Mouse (Mus musculus): ENCODE data around the gene Macrod1.
A peak's percentile ranks its signal among the peaks of the same experiment; 100 is the strongest.
"Not testable (repeated sequence)": the region's sequence is repeated elsewhere in the genome, so short reads cannot be mapped to it uniquely, and the experiment has no call there.

Macrod1 gene

DNA sequence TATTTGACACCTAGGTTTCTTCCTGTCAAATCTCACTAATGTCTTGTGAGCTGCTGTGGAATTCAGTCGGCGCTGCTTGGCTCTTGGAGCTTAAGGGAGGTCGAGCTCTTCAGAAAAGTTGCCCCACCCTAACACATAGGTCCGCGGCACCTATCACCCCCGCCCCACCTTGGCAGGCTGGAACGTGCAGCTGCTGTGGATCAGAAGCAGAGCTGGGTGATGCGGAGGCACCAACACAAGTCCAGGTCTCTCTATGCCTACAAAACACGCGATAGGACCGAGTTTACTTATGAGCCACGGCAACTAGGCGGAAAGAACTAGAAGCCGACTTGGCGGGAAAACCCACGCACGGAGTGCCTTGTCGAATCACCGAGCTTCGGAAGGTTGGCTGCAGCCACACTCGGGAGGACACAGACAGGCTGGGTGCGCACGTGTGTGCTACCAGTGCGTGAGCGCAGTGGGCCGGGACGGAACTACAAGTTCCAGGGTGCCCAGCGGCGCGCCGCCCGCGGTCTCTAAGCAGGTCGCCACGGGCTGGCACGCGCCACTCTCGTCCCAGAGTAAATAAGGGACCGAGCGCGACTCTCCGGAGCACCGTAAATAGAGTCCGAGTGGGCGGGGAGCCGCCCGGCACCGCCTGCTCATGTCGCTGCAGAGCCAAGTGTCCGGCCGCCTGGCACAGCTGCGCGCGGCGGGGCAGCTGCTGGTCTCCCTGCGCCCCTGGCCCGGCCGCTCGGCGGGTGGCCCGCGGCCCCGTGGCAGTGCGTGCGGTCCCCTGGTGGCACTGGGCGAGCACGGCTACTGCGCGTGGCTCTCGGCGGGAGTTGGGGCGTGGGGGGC, at the start of gene Macrod1:
Macrod1 (plus strand) TSS at position 563 of the 840 bp plus-strand sequence.
- peak; percentile 76 for DNase-seq (ENCODE audit: low read depth, low spot score)

DNA sequence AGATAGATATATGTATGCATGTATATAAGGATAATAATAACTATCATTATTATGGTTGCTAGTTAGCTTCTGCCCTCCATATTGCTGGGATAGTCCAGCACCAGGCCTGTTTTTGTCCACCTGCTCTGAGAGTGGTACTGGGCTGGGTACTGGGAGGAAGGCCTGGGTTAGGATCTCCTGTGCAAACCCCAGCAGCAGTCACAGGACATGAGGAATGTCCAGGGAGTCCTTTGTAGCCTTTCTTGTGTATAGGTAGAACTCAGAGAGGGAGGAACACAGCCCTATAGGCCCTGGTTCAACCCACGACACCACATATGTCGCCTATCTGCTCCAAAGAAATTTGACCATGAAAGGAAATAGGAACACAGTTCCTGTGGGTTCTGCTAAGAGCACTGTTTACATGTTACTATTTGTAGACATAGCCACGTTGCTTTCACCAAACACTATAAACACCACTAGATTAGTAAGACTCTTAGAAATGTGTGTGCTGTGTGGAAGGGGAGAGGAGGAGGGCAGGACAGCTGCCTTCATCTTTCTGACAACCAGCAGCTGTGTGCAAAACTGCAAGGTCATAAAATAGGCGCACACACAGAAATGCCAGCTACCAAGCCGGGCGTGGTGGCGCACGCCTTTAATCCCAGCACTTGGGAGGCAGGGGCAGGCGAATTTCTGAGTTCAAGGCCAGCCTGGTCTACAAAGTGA, 49.6 kb upstream of the Macrod1 start:
- DNase-seq (ENCODE audit: low read depth, low spot score), result no peak

DNA sequence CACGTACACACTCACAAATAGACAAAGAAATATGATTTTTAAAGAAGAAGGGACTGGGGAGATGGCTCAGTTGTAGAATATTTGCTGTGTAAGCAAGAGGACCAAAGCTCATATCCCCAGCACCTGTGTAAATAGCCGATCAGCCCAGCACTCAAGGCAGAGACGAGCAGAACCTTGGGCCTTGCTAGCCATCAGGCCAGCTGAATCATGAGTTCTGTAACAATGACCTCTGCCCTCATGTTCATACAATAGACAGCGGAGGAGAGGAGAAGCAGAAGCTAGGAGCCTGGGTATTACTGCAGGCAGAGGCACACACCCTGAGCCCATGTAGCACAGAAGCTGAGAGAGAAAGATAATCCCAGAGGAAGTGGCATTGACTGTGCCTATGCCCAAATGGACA, 44.2 kb upstream of the Macrod1 start:
- DNase-seq (ENCODE audit: low read depth, low spot score), result no peak

DNA sequence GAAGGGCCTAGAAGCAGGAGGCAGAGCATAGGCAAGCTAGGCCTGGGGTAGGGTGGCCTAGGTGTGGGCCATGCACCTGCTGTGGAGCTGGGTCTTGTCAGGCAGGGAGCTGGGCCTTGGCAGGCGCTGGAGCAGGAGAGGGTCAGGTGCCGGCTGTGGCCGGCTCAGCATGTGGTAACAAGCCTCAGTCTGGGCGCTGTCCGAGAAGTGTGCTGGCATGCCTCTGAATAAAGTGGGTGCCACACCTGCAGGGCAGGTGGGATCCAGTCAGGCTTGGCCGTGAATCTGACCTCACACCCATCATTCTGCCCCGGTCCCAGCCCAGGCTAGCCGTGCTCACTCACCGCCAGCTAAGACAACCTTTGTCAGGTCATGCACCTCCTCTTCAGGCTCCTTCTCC, 42.6 kb upstream of the Macrod1 start:
- no peak for DNase-seq (ENCODE audit: low read depth, low spot score)

DNA sequence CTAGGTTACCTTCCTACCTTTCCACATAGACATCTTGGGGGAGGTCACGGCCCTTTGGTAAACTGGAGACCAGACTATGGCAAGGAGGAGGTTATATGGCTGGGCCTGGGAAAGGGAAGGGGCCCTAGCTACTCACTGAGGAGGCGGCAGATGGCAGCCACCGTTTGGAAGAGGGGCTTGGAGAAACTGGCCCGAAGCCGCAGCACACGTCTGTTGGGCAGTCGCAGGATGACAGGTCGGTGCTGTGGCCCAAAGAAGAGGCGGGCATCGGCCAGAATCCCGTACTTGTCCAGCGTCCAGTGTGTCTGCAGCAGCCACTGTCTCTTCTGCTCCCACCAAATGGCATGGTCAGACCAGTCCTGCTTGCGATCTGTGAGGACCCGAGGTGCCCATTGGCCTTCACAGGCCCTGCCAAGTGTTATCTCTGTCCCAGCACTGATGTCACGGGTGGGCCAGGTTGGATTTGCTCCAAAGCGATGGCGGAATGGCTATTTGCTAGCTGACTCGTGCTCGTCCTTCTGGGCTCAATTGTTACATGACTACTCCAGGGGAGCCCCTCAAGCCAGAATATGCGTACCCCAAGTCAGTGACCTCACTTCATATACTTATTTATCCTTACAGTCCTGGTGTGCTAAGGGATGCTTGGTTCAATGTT, 42.0 kb upstream of the Macrod1 start:
- no peak for DNase-seq (ENCODE audit: low read depth, low spot score)

DNA sequence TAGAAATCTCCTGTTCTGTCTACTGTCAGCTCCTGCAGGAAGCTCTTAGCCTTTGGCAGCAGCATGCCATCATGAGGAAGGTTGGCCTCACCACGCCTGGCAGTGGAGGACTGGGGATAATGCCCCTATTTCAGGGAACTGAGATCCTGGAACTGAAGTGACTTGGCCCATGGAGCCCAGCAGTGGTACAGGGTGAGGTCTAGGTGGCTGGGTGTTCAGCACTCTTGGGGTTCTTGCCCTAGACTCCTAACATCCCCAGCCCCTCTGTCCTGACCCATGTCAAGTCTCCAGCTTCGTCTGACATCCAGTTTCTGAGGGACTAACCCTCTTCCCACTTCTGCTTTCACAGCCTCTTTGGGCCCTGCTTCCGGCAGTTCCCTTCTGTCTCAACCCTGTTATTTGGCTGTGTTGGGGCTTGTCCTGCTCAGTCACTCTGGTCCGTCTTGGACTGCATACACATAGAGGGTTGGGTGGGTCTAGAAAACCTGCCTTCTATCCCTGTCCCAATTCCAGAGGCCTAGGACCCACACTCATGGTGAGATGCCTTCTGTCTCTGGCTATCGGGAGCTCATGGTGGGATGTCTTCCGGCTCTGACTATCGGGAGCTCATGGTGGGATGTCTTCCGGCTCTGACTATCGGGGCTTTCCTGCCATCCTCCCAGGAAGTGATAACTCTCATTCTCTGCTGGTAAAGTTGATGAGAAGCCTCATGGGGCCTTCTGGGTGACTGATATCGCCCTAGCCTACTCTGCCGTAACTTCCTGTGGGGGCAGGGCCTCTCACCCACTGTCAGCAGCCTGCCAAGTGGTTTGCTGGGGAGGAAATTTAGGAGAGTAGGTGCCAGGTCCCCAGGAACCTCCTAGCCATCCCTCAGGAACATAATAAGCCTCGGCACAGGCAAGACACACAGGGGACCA, 38.8 kb upstream of the Macrod1 start:
- no peak for DNase-seq (ENCODE audit: low read depth, low spot score)

DNA sequence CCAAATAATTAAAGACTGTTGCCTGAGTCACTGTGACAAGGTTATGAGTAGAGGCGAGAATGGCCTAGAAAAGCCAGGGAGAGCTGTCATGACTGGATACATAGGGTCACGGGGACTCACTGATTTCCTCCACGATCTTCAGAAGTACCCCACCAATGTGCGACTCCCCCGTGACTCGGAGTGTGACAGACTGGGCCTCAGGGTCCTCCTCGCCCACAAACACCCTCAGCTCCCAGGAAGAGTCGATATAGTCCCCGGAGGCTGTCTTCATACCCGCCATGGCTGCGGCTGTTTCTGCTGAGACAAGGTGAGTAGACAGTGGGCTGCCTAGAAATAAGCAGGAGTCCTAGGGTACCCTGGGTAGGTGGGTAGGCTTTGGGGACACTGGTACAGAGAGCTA, 38.1 kb upstream of the Macrod1 start:
- no peak for DNase-seq (ENCODE audit: low read depth, low spot score)

DNA sequence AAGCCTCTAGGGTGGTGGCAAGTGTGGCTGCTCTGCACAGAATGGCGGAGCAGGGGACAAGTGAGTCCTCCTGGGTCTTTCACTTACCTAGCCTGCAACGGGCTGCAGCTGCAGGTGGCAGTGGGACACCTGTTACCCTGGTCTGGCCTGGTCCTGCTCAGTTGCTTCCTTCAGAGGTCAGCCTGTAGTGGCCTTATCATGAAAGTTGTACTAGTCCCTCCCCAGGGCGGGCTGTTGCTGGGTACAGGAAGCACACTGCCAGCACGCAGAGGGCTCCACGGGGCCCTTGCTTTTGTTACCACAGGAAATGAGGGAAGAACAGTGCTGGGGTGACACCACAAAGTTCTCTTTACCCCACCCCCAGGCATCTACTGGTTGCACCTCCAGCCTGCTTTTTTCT, 37.4 kb upstream of the Macrod1 start, which contains the start of gene Fermt3:
Fermt3 (minus strand) TSS at position 279 of the 400 bp plus-strand sequence.
- DNase-seq (ENCODE audit: low read depth, low spot score), result peak; percentile 18

DNA sequence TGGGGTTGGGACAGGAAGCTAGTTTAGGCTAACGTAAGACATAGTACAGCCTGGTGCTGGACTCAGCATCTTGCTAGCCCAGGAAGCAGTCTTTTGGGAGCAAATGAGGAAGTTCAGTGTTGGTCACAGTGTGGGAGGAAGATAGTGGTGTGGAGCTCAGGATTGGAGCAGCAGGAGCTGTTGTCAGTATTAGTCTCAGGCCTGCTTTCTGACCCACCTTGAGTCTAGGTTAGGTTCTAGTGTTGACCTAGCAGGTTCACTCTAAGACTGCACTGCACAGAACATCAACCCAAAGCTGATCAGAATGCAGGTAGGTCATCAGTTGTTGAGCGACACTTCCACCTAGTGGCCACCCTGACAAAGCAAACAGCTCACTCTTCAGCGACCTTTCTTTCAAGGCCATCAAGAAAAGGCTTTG, 36.4 kb upstream of the Macrod1 start:
- peak; percentile 13 for DNase-seq (ENCODE audit: low read depth, low spot score)

DNA sequence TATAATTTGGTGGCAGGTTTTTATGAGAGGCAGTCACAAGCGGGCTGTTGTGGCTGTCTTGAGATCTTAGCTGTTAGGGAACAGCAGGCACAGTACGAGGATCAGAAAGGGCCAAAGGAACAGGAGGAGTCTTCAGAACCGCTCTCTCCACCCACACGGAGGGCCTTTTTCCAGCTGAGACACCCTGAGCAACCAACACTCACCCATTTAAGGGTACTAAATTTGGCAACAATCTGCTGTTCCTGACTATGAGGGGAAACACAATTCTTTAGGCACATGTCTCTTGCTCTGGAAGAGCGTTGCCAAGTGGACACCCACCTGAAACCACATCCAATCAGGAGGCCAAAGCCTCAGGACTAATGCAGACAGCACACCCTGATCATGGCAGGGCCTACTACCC, 27.1 kb upstream of the Macrod1 start:
- peak; percentile 85 for DNase-seq (ENCODE audit: low read depth, low spot score)

DNA sequence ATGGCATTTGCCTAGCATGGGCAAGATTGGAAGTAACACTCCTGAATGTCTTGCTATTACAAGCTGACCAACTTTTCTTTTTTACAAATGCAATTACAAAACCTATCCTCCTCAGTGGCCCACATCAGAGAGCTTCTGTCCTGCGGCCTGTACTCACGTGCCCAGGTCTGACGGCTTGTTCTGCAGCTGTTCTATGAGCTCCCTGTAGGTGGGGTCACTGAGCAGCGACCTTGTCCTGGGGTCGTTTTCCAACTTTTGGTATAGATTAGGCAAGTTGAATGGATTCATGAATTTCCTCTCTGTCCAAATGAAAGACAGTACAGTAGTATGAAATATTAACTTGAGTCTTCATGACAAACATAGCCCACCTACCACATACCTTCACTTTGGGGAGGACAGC, 22.6 kb upstream of the Macrod1 start:
- DNase-seq (ENCODE audit: low read depth, low spot score), result no peak

DNA sequence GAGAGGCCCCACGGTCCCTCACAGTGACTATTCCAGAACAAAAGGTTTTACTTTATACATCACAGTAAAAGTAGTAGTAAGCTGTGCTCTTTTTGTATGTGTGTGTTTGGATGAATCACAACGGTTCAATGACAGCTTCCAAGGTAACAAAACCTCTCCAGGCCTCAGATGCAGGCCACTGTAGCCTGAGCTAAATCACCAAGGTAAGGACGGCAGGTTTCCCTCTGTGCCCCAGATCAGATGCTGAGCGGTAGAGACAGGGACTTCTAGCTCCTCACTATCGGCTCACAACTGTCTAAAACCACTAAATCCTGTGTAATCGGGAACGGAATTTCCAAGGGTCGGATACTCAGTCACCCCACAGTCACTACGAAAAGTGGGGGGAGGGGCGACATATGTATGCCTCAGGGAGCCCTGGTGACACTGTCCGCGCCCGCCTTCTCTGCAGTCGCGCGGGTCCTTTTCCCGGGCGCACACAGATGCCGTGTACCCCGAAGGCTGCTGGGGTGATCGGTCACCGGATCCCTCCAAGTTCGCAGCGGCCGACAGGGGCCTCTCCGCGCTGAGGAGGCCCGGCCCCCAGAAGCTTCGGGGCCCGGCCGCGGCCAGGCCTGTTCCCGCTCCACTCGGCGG, 17.4 kb upstream of the Macrod1 start:
- no peak for DNase-seq (ENCODE audit: low read depth, low spot score)

DNA sequence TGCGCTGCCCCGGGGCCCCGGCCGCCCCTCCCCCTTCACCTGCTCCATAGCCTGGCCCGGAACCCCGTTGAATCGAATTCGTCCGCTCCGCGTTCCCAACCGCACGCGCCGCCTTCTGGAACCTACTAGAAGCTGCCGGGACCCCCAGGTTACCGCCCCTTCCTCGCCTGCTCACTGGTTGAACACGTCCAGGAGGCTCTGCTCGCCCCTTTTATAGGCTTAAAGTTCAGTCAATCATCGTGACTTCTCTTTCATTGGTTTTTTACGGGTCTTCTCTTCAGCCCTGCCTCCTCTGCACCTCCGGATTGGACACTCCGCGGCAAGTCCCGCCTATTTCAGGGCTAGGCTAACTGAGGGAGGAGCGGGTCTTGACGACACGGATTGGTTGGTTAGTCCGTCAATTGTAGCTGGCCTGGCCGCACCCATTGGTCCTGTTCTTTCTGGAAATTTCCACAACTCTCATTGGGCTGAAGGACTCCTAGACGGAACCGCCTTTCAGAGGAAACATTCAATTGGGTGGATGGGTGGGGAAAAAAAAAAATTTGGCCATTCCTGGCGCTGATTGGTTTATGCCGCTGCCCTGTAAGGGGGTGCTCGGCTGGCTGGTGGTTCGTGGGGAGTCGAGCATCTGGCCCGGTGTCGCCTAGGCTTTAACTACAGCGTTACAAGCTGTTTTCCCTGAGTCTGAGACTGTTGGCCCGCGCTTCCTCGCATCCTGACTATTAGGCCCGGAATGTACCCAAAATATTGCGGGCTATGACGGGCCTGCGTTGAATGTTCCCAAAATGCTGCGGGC, 16.6 kb upstream of the Macrod1 start, which contains the start of gene Stip1:
Stip1 (minus strand) TSS at position 127 of the 796 bp plus-strand sequence.
- peak; percentile 100 for DNase-seq (ENCODE audit: low read depth, low spot score)

DNA sequence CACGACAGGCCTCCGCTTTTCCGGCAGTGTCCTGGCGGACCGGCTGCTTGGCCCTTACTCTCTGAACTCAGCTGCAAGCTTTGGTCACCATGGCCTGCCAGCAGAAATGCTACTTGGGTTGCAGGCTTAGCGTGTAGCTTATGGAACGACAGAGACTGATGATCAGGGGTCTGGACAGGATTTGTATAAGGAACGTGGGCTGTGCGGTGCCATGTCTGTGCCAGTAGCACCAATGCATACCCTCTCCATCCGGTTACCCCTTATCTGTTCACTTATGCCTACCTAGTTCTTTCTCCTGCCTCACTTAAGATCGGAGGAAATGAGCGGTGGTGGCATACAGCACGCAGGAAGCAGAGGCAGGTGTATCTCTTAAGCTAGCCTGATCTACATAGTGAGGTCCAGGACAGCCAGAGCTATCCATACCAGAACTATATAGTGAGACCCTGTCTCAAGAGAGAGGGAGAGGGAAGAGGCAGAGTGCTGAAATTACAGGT, 15.9 kb upstream of the Macrod1 start:
- DNase-seq (ENCODE audit: low read depth, low spot score), result no peak

DNA sequence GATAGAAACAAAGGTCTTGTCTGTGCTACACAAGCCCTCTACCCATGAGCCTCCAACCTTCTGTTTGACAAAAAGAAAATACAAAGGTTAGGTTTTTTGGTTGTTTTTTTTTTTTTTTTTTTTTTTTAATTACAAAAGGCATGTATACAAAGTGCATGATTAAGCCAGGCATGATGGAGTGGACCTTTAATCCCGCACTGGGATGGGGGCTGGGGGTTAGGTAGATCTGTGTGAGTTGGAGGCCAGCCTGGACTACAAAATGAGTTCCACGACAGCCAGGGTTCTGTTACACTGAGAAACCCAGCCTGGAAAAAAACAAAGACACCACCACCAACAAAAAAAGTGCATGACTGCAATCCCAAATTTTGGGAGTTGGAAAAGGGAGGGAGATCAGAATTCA, 15.4 kb upstream of the Macrod1 start:
- DNase-seq (ENCODE audit: low read depth, low spot score), result no peak

DNA sequence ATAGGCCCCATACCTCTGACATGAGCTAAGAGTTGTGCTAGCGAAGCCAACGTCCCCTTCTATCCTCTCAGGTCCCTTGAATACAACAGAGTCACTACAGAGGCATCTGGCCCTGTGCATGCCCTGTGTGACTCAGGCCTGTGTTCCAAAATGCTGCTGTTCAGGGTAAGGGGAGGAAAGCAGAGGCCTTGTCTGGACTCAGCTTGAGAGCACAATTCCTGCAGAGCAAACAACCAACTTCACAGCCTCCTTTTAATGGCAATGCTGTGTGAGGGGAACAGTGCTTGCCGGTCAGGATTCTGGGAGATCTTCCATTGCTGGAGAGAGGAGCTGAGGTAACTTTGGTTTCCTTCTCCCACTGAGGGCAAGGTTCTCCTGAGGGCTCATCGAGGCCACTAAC, 12.3 kb upstream of the Macrod1 start:
- no peak for DNase-seq (ENCODE audit: low read depth, low spot score)

DNA sequence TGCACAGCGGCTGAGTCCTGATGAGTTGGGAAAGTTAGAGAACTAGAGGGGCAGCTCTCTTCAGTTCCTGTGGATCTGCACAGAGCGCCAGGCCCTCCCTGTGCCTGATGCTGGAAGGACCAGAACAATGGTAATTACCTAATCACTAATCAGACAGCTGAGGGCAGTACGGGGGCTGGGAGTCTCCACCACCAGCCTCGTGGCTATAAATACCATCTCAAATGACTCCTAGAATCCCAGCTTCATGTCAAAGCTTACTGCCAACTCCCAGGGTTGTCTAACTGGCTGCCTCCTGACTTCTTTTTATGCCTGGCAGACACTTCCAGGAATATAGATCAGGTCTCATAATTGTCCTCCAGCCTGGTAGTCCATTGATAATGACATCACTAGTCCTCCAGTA, 11.9 kb upstream of the Macrod1 start:
- DNase-seq (ENCODE audit: low read depth, low spot score), result no peak

DNA sequence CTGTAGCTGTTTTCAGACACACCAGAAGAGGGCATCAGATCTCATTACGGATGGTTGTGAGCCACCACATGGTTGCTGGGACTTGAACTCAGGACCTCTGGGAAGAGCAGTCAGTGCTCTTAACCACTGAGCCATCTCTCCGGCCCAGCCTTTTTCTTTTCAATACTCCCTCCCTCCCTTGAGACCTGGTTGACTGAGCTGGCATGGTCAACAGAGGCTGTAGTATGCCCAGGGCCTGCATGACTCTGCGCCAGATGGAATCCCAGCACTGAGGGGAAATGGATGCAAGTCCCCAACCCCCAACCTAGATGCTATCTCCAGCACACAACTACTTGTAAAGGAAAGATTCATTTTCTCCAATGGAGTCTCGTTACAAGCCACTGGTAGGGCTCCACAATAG, 3.2 kb upstream of the Macrod1 start:
- not testable (repeated sequence) for DNase-seq (ENCODE audit: low read depth, low spot score)

DNA sequence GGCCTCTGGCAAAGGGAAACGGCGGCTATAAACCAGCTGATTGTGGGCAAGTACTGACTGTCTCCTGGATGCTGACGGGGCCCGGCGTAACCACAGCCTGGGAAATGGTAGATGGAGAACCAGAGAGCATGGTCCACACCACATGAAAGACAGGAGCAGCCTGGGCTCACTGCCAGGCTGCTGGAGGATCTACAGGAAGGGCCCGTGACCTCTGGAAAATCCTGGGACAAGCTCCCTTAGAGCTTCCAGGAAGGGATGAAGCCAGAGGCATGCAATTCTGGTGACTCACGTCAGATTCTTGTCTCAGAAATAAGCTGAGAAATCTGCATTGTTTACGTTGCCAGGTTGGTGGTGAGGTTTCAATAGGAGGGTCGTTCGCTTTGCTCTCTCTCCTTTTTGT, 1.8 kb upstream of the Macrod1 start:
- no peak for DNase-seq (ENCODE audit: low read depth, low spot score)

DNA sequence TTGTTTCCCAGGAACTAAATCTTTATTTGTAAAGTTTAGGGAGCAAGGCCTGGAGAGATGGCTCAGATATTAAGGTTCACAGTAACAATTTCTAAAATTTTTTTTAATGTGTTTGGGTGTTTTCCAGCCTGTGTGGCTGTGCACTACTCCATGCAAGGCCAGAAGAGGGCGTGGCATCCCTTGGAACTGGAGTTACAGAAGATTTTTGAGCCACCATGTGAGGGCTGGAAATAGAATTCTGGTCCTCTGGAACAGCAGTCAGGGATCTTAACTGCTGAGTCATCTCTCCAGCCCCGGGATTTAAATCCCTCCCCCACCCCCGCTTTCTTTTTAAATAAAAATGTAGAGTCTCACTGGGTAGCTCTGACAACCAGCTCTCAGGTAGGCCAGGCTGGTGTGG, 1.4 kb upstream of the Macrod1 start:
- peak; percentile 60 for DNase-seq (ENCODE audit: low read depth, low spot score)
